Mouse (Mus musculus) neutrophil, adult 83 days (primary cell): Measurements from ENCODE around the gene Muc20. TPM values are rescaled to one million over a fixed set of nuclear protein-coding genes. Genes with fewer than 3 reads are reported as not detected.

ENCODE experiments used
- total RNA-seq, 2 experiments: library from RNA; stranded (reverse); gene quantifications; one replicate each; pipeline ENCODE4 v1.2.4; 2023

The Muc20 gene
- total RNA-seq, result under 1 TPM; 0.13 to 0.20 TPM

DNA sequence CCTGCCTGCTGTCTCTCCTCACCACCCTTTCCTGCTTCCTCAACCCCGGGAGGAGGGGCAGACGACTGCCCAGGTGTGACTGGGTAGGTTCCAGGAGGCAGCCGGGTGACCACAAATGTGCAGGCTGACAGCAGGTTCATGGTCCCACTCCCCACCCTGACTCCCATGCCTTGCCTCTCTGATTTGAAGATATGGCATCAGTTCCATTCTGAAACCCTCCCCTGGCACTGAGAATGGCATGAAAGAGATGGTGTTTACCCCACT is at the start of gene Muc20:
Muc20 (minus strand) TSS at position 10 of the 264 bp plus-strand sequence.

GRCm38 (mm10) chr16:32810321-32810720 is 13.1 kb upstream of the Muc20 start, which contains the start of gene Smbd1:
Gene Smbd1, minus strand, starts transcription at chr16:32810477.

DNA sequence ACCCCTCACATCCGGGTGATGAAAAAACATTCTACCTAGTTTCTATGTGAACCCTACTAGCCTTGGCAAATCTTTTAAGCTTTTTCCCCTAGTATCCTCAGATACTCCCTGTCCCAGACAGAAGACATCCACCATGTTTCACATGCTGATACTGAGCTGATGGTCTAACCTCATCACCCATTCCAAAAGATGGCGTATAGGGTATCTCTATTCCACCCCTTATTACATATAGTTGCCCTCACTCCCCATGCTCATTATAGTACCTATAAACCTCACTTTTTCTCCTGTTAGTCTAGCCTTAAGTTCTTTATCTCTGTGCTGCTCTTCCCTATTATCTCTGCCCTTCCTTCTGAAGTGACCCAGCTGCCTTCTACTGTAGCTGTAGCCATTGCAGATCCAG is 61.6 kb downstream of the Muc20 start, which contains the start of gene Muc4:
Muc4 (plus strand) TSS at position 301 of the 400 bp plus-strand sequence.

Other genes starting within 250 kb of the Muc20 start
- gene Tfrc, start 188.5 kb downstream of the Muc20 start, total RNA-seq, result 10 to 100 TPM; 49.7 to 68.5 TPM
- gene Tnk2, start 153.6 kb downstream of the Muc20 start, total RNA-seq, result 10 to 100 TPM; 28.8 to 35.5 TPM
- not detected for gene Muc4, start 61.5 kb downstream of the Muc20 start, total RNA-seq
- not detected for gene Smbd1, start 13.0 kb upstream of the Muc20 start, total RNA-seq
- 10 to 100 TPM; 17.8 to 19.0 TPM for gene Fyttd1, start 80.1 kb upstream of the Muc20 start, total RNA-seq
- 10 to 100 TPM; 19.2 to 21.7 TPM for gene Rubcn, start 80.3 kb upstream of the Muc20 start, total RNA-seq
- gene Lrch3, start 116.7 kb upstream of the Muc20 start, total RNA-seq, result 10 to 100 TPM; 27.8 to 41.8 TPM